Mouse (Mus musculus): Measurements from ENCODE around the gene Gm10318. TPM values are rescaled to one million over a fixed set of nuclear protein-coding genes. Genes with fewer than 3 reads are reported as not detected.

Gene Gm10318
- polyA plus RNA-seq, 1 experiment from 2014 or later: not detected

- Histone ChIP-seq H3K4me2 (no peak within 1 kb of the TSS), H3K27me3 (0 out of 2 replicates have a peak, but pooled peaks cover 4% of the 10 kb centered on the region), H3K9me3 (no peaks in the 10 kb centered on the region), H3K27ac (no peak within 1 kb of the TSS), H3K4me1 (replicated peaks) (0 out of 2 replicates have a peak, but pooled peaks cover 4% of the 10 kb centered on the region), H3K4me3 (no peak within 1 kb of the TSS), H3K36me3 (no peaks in the 10 kb centered on the region), H3K9ac (no peak within 1 kb of the TSS)
- WGBS: 48% methylated on average over 7 of the region's 7 CpGs
- ATAC-seq (ENCODE audit: low FRiP score): no peak
Measured at GRCm38 (mm10) chr10:77861675-77862074, 9.0 kb downstream of the Gm10318 start, which contains the start of gene Gm3285. Gm3285 (plus strand) TSS chr10:77861975.

- Histone ChIP-seq H3K9me3 (no peaks in the 10 kb centered on the region), H3K9ac (no peak overlapping the region), H3K27me3 (0 out of 2 replicates have a peak, but pooled peaks cover 4% of the 10 kb centered on the region), H3K4me1 (replicated peaks) (0 out of 2 replicates have a peak, but pooled peaks cover 4% of the 10 kb centered on the region), H3K36me3 (no peaks in the 10 kb centered on the region), H3K4me2 (peak overlapping the region; percentile 32), H3K27ac (no peak overlapping the region), H3K4me3 (peak overlapping the region; percentile 14; the same call in 1 of the 2 replicates)
- WGBS: 42% methylated on average over 14 of the region's 14 CpGs
- peak; percentile 69; the same call in 1 of the 2 replicates for ATAC-seq (ENCODE audit: low FRiP score)
Measured at GRCm38 (mm10) chr10:77864067-77864761, 11.6 kb downstream of the Gm10318 start.

GRCm38 (mm10) chr10:77864762-77865143, 12.1 kb downstream of the Gm10318 start:
- Histone ChIP-seq H3K27me3 (0 out of 2 replicates have a peak, but pooled peaks cover 4% of the 10 kb centered on the region), H3K4me2 (peak overlapping the region; percentile 32), H3K4me1 (replicated peaks) (0 out of 2 replicates have a peak, but pooled peaks cover 4% of the 10 kb centered on the region), H3K36me3 (no peaks in the 10 kb centered on the region), H3K9me3 (no peaks in the 10 kb centered on the region), H3K27ac (no peak overlapping the region), H3K4me3 (peak overlapping the region; percentile 14; the same call in 1 of the 2 replicates), H3K9ac (no peak overlapping the region)
- 35% methylated on average over 11 of the region's 11 CpGs for WGBS
- ATAC-seq (ENCODE audit: low FRiP score): 0 out of 2 replicates have a peak, but pooled peaks have one; percentile 63

GRCm38 (mm10) chr10:77867546-77867945, 14.9 kb downstream of the Gm10318 start:
- Histone ChIP-seq H3K9ac (no peak overlapping the region), H3K9me3 (no peaks in the 10 kb centered on the region), H3K4me1 (replicated peaks) (0 out of 2 replicates have a peak, but pooled peaks cover 3% of the 10 kb centered on the region), H3K27ac (no peak overlapping the region), H3K27me3 (no peaks in the 10 kb centered on the region), H3K4me3 (no peak overlapping the region), H3K36me3 (no peaks in the 10 kb centered on the region), H3K4me2 (no peak overlapping the region)
- ATAC-seq (ENCODE audit: low FRiP score): no peak
- WGBS: 50% methylated on average over 1 of the region's 1 CpGs

GRCm38 (mm10) chr10:77869651-77870050, 17.0 kb downstream of the Gm10318 start:
- Histone ChIP-seq H3K4me2 (no peak overlapping the region), H3K36me3 (no peaks in the 10 kb centered on the region), H3K4me3 (no peak overlapping the region), H3K9me3 (no peaks in the 10 kb centered on the region), H3K4me1 (replicated peaks) (no peaks in the 10 kb centered on the region), H3K9ac (no peak overlapping the region), H3K27ac (no peak overlapping the region), H3K27me3 (no peaks in the 10 kb centered on the region)
- 92% methylated on average over 7 of the region's 7 CpGs for WGBS
- ATAC-seq (ENCODE audit: low FRiP score): no peak

GRCm38 (mm10) chr10:77878985-77879384, 26.3 kb downstream of the Gm10318 start:
- H3K9me3 ChIP-seq: no peaks in the 10 kb centered on the region
- no peaks in the 10 kb centered on the region for H3K27me3 ChIP-seq
- no peak overlapping the region for H3K4me3 ChIP-seq
- no peak overlapping the region for H3K27ac ChIP-seq
- ATAC-seq (ENCODE audit: low FRiP score): no peak
- no peak overlapping the region for H3K9ac ChIP-seq
- 50% methylated on average over 6 of the region's 6 CpGs for WGBS
- no peaks in the 10 kb centered on the region for H3K36me3 ChIP-seq
- H3K4me2 ChIP-seq: no peak overlapping the region
- no peaks in the 10 kb centered on the region for H3K4me1 ChIP-seq (replicated peaks)

GRCm38 (mm10) chr10:77880305-77880704, 27.6 kb downstream of the Gm10318 start:
- H3K36me3 ChIP-seq: no peaks in the 10 kb centered on the region
- no peaks in the 10 kb centered on the region for H3K27me3 ChIP-seq
- H3K27ac ChIP-seq: no peak overlapping the region
- H3K9me3 ChIP-seq: no peaks in the 10 kb centered on the region
- H3K4me1 ChIP-seq (replicated peaks): no peaks in the 10 kb centered on the region
- no peak overlapping the region for H3K4me3 ChIP-seq
- no peak overlapping the region for H3K9ac ChIP-seq
- 77% methylated on average over 3 of the region's 3 CpGs for WGBS
- ATAC-seq (ENCODE audit: low FRiP score): no peak
- H3K4me2 ChIP-seq: no peak overlapping the region

GRCm38 (mm10) chr10:77882553-77882952, 29.9 kb downstream of the Gm10318 start:
- 87% methylated on average over 5 of the region's 5 CpGs for WGBS
- Histone ChIP-seq H3K4me2 (no peak overlapping the region), H3K27ac (no peak overlapping the region), H3K4me1 (replicated peaks) (no peaks in the 10 kb centered on the region), H3K27me3 (no peaks in the 10 kb centered on the region), H3K4me3 (no peak overlapping the region), H3K36me3 (no peaks in the 10 kb centered on the region), H3K9me3 (no peaks in the 10 kb centered on the region), H3K9ac (no peak overlapping the region)
- no peak for ATAC-seq (ENCODE audit: low FRiP score)

- no peak overlapping the region for H3K9ac ChIP-seq
- ATAC-seq (ENCODE audit: low FRiP score): no peak
- H3K9me3 ChIP-seq: no peaks in the 10 kb centered on the region; the same call in 1 of the 2 replicates
- no peak overlapping the region for H3K4me2 ChIP-seq
- H3K4me1 ChIP-seq (replicated peaks): no peaks in the 10 kb centered on the region
- no peaks in the 10 kb centered on the region for H3K27me3 ChIP-seq
- 56% methylated on average over 12 of the region's 12 CpGs for WGBS
- 0 out of 2 replicates have a peak, but pooled peaks cover 2% of the 10 kb centered on the region for H3K36me3 ChIP-seq
- H3K27ac ChIP-seq: no peak overlapping the region
- H3K4me3 ChIP-seq: no peak overlapping the region
Measured at GRCm38 (mm10) chr10:77886007-77886747, 33.5 kb downstream of the Gm10318 start.

- no peak for ATAC-seq (ENCODE audit: low FRiP score)
- 0 out of 2 replicates have a peak, but pooled peaks cover 2% of the 10 kb centered on the region for H3K36me3 ChIP-seq
- no peak overlapping the region for H3K4me2 ChIP-seq
- H3K27ac ChIP-seq: no peak overlapping the region
- H3K4me1 ChIP-seq (replicated peaks): peaks cover 7% of the 10 kb centered on the region; the same call in 1 of the 2 replicates
- H3K9ac ChIP-seq: no peak overlapping the region
- H3K9me3 ChIP-seq: no peaks in the 10 kb centered on the region; the same call in 1 of the 2 replicates
- no peak overlapping the region for H3K4me3 ChIP-seq
- WGBS: 84% methylated on average over 8 of the region's 8 CpGs
- no peaks in the 10 kb centered on the region for H3K27me3 ChIP-seq
Measured at GRCm38 (mm10) chr10:77890987-77891565, 38.4 kb downstream of the Gm10318 start.

GRCm38 (mm10) chr10:77895562-77895961, 42.9 kb downstream of the Gm10318 start:
- whole genome bisulfite sequencing: 67% methylated on average over 5 of the region's 5 CpGs
- ATAC-seq (ENCODE audit: low FRiP score): no peak

GRCm38 (mm10) chr10:77900126-77900525, 47.5 kb downstream of the Gm10318 start:
- Histone ChIP-seq H3K4me2 (no peak overlapping the region), H3K27ac (no peak overlapping the region), H3K9ac (no peak overlapping the region), H3K9me3 (no peaks in the 10 kb centered on the region), H3K4me1 (replicated peaks) (peaks cover 36% of the 10 kb centered on the region), H3K4me3 (no peak overlapping the region), H3K27me3 (0 out of 2 replicates have a peak, but pooled peaks cover 5% of the 10 kb centered on the region), H3K36me3 (0 out of 2 replicates have a peak, but pooled peaks cover 3% of the 10 kb centered on the region)
- 77% methylated on average over 7 of the region's 7 CpGs for WGBS
- ATAC-seq (ENCODE audit: low FRiP score): no peak

More at GRCm38 (mm10) chr10:77895562-77895961, 42.9 kb downstream of the Gm10318 start:
- H3K36me3 ChIP-seq: 0 out of 2 replicates have a peak, but pooled peaks cover under 1% of the 10 kb centered on the region
- H3K4me3 ChIP-seq: no peak overlapping the region
- H3K27me3 ChIP-seq: 0 out of 2 replicates have a peak, but pooled peaks cover 3% of the 10 kb centered on the region
- peaks cover 16% of the 10 kb centered on the region for H3K4me1 ChIP-seq (replicated peaks)
- no peaks in the 10 kb centered on the region for H3K9me3 ChIP-seq
- H3K27ac ChIP-seq: no peak overlapping the region
- no peak overlapping the region for H3K4me2 ChIP-seq
- no peak overlapping the region for H3K9ac ChIP-seq

Measured in hindbrain, embryonic 13.5 days (tissue).